Comparison of ENCODE assay signal across 9 mouse cellular contexts in genomic region chr1:90690591-90691116, GRCm38 (mm10).
DNase-seq lines count a peak whose midpoint lies in the region; ATAC-seq and TF ChIP-seq lines count a peak whose summit lies in the region.
"Had no signal": no experiment of that assay in that cellular context is flagged by ENCODE, and none has a peak within 500 bp of the region (broad histone marks: within the 10 kb centered on the region; RNA-seq: fewer than 3 reads in every experiment).

No protein-coding gene starts in this region.

- peak in 1 of 2 experiments; percentile 44 for DNase-seq in heart, adult 2 months
- DNase-seq in heart, adult 8-10 months (ENCODE audit: low spot score), result no peak
- peak; percentile 52 for DNase-seq in embryo, embryonic 11 days
- DNase-seq in left cerebral cortex, postnatal 14 days (ENCODE audit: low spot score in 2 of 2), result peak; percentile 51 to 86

- H3K36me3 ChIP-seq in heart, adult 2 months (ENCODE audit: control insufficient read depth, insufficient read depth, low read length), result no peaks in the 10 kb centered on the region
- H3K36me3 ChIP-seq in intestine, embryonic 16.5 days (ENCODE audit: control insufficient read depth, insufficient read depth, low read length), result no peaks in the 10 kb centered on the region
- H3K36me3 ChIP-seq in stomach, embryonic 15.5 days, result no peaks in the 10 kb centered on the region
- H3K36me3 ChIP-seq: embryonic facial prominence, embryonic 12.5 days had no signal

- intact Hi-C loops in heart, adult 2 months (cut with DNase I), result no loop called here
- intact Hi-C loops in left cerebral cortex, postnatal 14 days (cut with DNase I), result no loop called here

- peak; percentile 90 for ATAC-seq in intestine, embryonic 16.5 days
- peak; percentile 87 for ATAC-seq in stomach, embryonic 15.5 days (ENCODE audit: insufficient read depth, low FRiP score, low read depth)
- ATAC-seq in megakaryocyte, adult 5-6 weeks (ENCODE audit: poor library complexity, severe bottlenecking), result no peak
- no peak for ATAC-seq in megakaryocyte-erythroid progenitor cell, adult 5-6 weeks (replicated peaks; ENCODE audit: low FRiP score, low TSS enrichment, poor library complexity, severe bottlenecking)

- no peaks in the 10 kb centered on the region for H3K27me3 ChIP-seq in heart, adult 2 months (ENCODE audit: control insufficient read depth, insufficient read depth, low read length)
- no peaks in the 10 kb centered on the region for H3K27me3 ChIP-seq in intestine, embryonic 16.5 days (replicated peaks; ENCODE audit: control insufficient read depth, insufficient read depth, low read length)
- H3K27me3 ChIP-seq in stomach, embryonic 15.5 days (replicated peaks), result no peaks in the 10 kb centered on the region
- H3K27me3 ChIP-seq: embryonic facial prominence, embryonic 12.5 days had no signal

- H3K4me3 ChIP-seq in heart, adult 2 months, result no peak overlapping the region
- H3K4me3 ChIP-seq in intestine, embryonic 16.5 days (ENCODE audit: low read length), result no peak overlapping the region
- no peak overlapping the region for H3K4me3 ChIP-seq in stomach, embryonic 15.5 days (replicated peaks)
- H3K4me3 ChIP-seq: embryonic facial prominence, embryonic 12.5 days had no signal

- TF ChIP-seq POLR2A in heart, adult 2 months (IDR thresholded peaks at IDR 0.05; ENCODE audit: insufficient read depth, low read depth, low read length), result no peak

- H3K79me2 ChIP-seq in heart, adult 2 months (replicated peaks; ENCODE audit: control insufficient read depth, insufficient read depth, low read length), result no peaks in the 10 kb centered on the region

- H3K4me1 ChIP-seq in heart, adult 2 months (ENCODE audit: control insufficient read depth, insufficient read depth, low read length), result peaks cover 2% of the 10 kb centered on the region; the same call in 1 of the 2 replicates
- peaks cover 13% of the 10 kb centered on the region; the same call in 1 of the 2 replicates for H3K4me1 ChIP-seq in intestine, embryonic 16.5 days (ENCODE audit: control insufficient read depth, insufficient read depth, low read length)
- H3K4me1 ChIP-seq in stomach, embryonic 15.5 days, result peaks cover 15% of the 10 kb centered on the region
- H3K4me1 ChIP-seq: embryonic facial prominence, embryonic 12.5 days had no signal

- H3K27ac ChIP-seq in heart, adult 2 months, result peak overlapping the region; percentile 38
- H3K27ac ChIP-seq in intestine, embryonic 16.5 days (ENCODE audit: low read length), result peak overlapping the region; percentile 89
- peak overlapping the region; percentile 84 for H3K27ac ChIP-seq in stomach, embryonic 15.5 days
- H3K27ac ChIP-seq: embryonic facial prominence, embryonic 12.5 days had no signal

- no peaks in the 10 kb centered on the region for H3K9me3 ChIP-seq in intestine, embryonic 16.5 days (ENCODE audit: control insufficient read depth, low read length)
- no peaks in the 10 kb centered on the region for H3K9me3 ChIP-seq in stomach, embryonic 15.5 days
- H3K9me3 ChIP-seq: embryonic facial prominence, embryonic 12.5 days had no signal

- 43% methylated on average over 4 of the region's 4 CpGs for WGBS in heart, adult 2 months
- 40% methylated on average over 4 of the region's 4 CpGs for WGBS in intestine, embryonic 16.5 days
- 30% methylated on average over 4 of the region's 4 CpGs for WGBS in stomach, embryonic 15.5 days

- H3K4me2 ChIP-seq in intestine, embryonic 16.5 days (ENCODE audit: low read depth, low read length), result no peak overlapping the region
- no peak overlapping the region for H3K4me2 ChIP-seq in stomach, embryonic 15.5 days
- H3K4me2 ChIP-seq: embryonic facial prominence, embryonic 12.5 days had no signal

- no peak for TF ChIP-seq CTCF in heart, adult 2 months (IDR thresholded peaks at IDR 0.05)

- H3K9ac ChIP-seq in heart, adult 2 months (ENCODE audit: low read depth, low read length), result no peak overlapping the region
- H3K9ac ChIP-seq in intestine, embryonic 16.5 days (ENCODE audit: low read depth, low read length), result peak overlapping the region; percentile 29; the same call in 1 of the 2 replicates
- no peak overlapping the region for H3K9ac ChIP-seq in stomach, embryonic 15.5 days
- H3K9ac ChIP-seq: embryonic facial prominence, embryonic 12.5 days had no signal

- no peak for TF ChIP-seq EP300 in heart, adult 2 months (IDR thresholded peaks at IDR 0.05; ENCODE audit: insufficient read depth, low read depth, low read length)

Comparison
In these comparisons a context has a peak if more than half of its experiments do, and no peak if none do; other contexts are left out.
1. H3K27ac ChIP-seq: peak in every context shown above with its lines; median percentile 89 in intestine, embryonic 16.5 days; 84 in stomach, embryonic 15.5 days; 38 in heart, adult 2 months.
2. ATAC-seq: peak in intestine, embryonic 16.5 days (single experiment) and stomach, embryonic 15.5 days (single experiment); none in megakaryocyte, adult 5-6 weeks (single experiment) and megakaryocyte-erythroid progenitor cell, adult 5-6 weeks (single experiment).